8 mouse cellular contexts compared by ENCODE assay signal in the genomic region with DNA sequence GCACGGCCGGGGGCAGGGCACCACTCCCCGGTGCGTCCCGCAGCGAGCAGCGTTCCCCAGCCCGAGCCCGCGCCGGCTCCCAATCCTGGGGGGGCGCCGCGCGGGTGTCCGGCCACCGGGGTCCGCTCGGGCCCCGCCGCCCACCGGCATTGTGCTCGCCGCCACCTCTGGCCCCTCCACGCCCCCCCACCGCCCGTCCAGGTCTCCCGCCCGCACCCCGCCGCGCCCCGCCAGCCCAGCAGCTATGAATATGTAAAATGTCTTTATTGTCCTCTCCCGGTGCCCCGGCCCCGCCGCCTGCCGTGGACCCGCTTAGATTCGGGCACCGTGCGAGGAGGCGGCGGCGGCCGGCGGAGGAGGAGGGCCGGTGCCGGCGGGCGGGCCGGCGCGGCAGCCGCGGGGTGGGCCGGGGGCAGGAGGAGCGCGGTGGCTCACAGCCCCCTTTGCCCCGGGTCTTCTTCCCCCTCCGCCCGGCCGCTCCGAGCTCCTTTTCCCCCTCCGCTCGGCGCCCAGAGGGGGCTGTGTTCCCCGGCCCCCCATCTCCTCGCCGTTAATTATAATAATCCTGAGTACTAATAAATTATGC. TPM values are rescaled to one million over a fixed set of nuclear protein-coding genes. Genes with fewer than 3 reads are reported as not detected.
A peak's percentile ranks its signal among the peaks of the same experiment; 100 is the strongest.
DNase-seq lines count a peak whose midpoint lies in the region; ATAC-seq and TF ChIP-seq lines count a peak whose summit lies in the region.

No protein-coding gene starts in this region.

- no peaks in the 10 kb centered on the region for H3K9me3 ChIP-seq in kidney, embryonic 14.5 days (ENCODE audit: control insufficient read depth, low read length)
- no peaks in the 10 kb centered on the region for H3K9me3 ChIP-seq in stomach, embryonic 16.5 days (replicated peaks; ENCODE audit: control insufficient read depth, low read length)

- TF ChIP-seq POLR2A in embryonic fibroblast, embryonic 13.5 days (IDR thresholded peaks at IDR 0.05; ENCODE audit: low read depth, low read length): no peak

- H3K9ac ChIP-seq in kidney, embryonic 14.5 days (ENCODE audit: low read depth, low read length): peak overlapping the region; percentile 95
- H3K9ac ChIP-seq in stomach, embryonic 16.5 days (ENCODE audit: low read length): peak overlapping the region; percentile 96

- peak overlapping the region; percentile 87 for H3K27ac ChIP-seq in kidney, embryonic 14.5 days (ENCODE audit: low read depth, low read length)
- peak overlapping the region; percentile 45; the same call in 1 of the 2 replicates for H3K27ac ChIP-seq in embryonic fibroblast, embryonic 13.5 days (ENCODE audit: insufficient read depth, low read length)
- peak overlapping the region; percentile 88 for H3K27ac ChIP-seq in stomach, embryonic 16.5 days (ENCODE audit: low read length)

- no peak for DNase-seq in kidney, adult 8-10 months
- peak; percentile 59 for DNase-seq in MN1 (ENCODE audit: low spot score)
- peak; percentile 67 to 83 for DNase-seq in kidney, postnatal 25 days
- DNase-seq in lung, postnatal 25 days (ENCODE audit: low spot score): peak; percentile 31
- no peak for DNase-seq in thymus, postnatal 25 days

- 2% methylated on average over 47 of the region's 70 CpGs for WGBS in kidney, embryonic 14.5 days
- 1% methylated on average over 57 of the region's 70 CpGs for WGBS in stomach, embryonic 16.5 days

- peak; percentile 50 for ATAC-seq in kidney, embryonic 14.5 days (ENCODE audit: low FRiP score, low TSS enrichment)
- ATAC-seq in stomach, embryonic 16.5 days (ENCODE audit: insufficient read depth, low FRiP score): peak; percentile 56

- no peak for TF ChIP-seq CTCF in embryonic fibroblast, embryonic 13.5 days (IDR thresholded peaks at IDR 0.05; ENCODE audit: borderline replicate concordance, insufficient read depth, low read length)

- H3K4me1 ChIP-seq in kidney, embryonic 14.5 days (ENCODE audit: control insufficient read depth, insufficient read depth, low read length): peaks cover 25% of the 10 kb centered on the region
- peaks cover 2% of the 10 kb centered on the region; the same call in 1 of the 2 replicates for H3K4me1 ChIP-seq in embryonic fibroblast, embryonic 13.5 days (ENCODE audit: control insufficient read depth, insufficient read depth, low read length)
- H3K4me1 ChIP-seq in stomach, embryonic 16.5 days (ENCODE audit: control insufficient read depth, insufficient read depth, low read length): peaks cover 9% of the 10 kb centered on the region

- H3K36me3 ChIP-seq in kidney, embryonic 14.5 days (ENCODE audit: control insufficient read depth, insufficient read depth, low read length): no peaks in the 10 kb centered on the region
- no peaks in the 10 kb centered on the region for H3K36me3 ChIP-seq in stomach, embryonic 16.5 days (ENCODE audit: control insufficient read depth, insufficient read depth, low read length)

- H3K27me3 ChIP-seq in kidney, embryonic 14.5 days (ENCODE audit: control insufficient read depth, insufficient read depth, low read length): no peaks in the 10 kb centered on the region
- no peaks in the 10 kb centered on the region for H3K27me3 ChIP-seq in stomach, embryonic 16.5 days (ENCODE audit: control insufficient read depth, insufficient read depth, low read length)

- H3K4me3 ChIP-seq in kidney, embryonic 14.5 days (ENCODE audit: low read length): peak overlapping the region; percentile 82
- peak overlapping the region; percentile 79 for H3K4me3 ChIP-seq in embryonic fibroblast, embryonic 13.5 days (ENCODE audit: insufficient read depth, low read length)
- peak overlapping the region; percentile 97 for H3K4me3 ChIP-seq in stomach, embryonic 16.5 days (replicated peaks; ENCODE audit: low read length)

- peak overlapping the region; percentile 87 for H3K4me2 ChIP-seq in kidney, embryonic 14.5 days (replicated peaks; ENCODE audit: low read depth, low read length)
- H3K4me2 ChIP-seq in stomach, embryonic 16.5 days (ENCODE audit: low read depth, low read length): peak overlapping the region; percentile 97

RNA-seq across cellular contexts. Expression of gene Pou2f1, which starts 0.5 kb away (rescaled TPM):
- 25.4 and 32.6 TPM in 2 replicates for polyA plus RNA-seq in kidney, embryonic 14.5 days (2014; fragmentation: Nextera tagmentation; extraction: Ambion mirVana)
- 4.6 and 6.3 TPM in 2 replicates for polyA plus RNA-seq in embryonic fibroblast, embryonic 13.5 days (2011; ENCODE audit: insufficient read length, low read depth, missing spikeins)
- polyA plus RNA-seq in stomach, embryonic 16.5 days (2015; fragmentation: Nextera tagmentation; extraction: Ambion mirVana): 9.4 and 10.2 TPM in 2 replicates

Comparison
In these comparisons a context has a peak if more than half of its experiments do, and no peak if none do; other contexts are left out.
1. DNase-seq: peak in MN1 (single experiment), kidney, postnatal 25 days (2 of 2) and lung, postnatal 25 days (single experiment); none in kidney, adult 8-10 months (0 of 2) and thymus, postnatal 25 days (single experiment).
2. Peak in every context shown above with its lines, with median percentiles within 50 percentile points of each other: H3K27ac ChIP-seq and H3K4me3 ChIP-seq.